Mouse (Mus musculus): ENCODE results near the gene Slc22a23. TPM values are rescaled to one million over a fixed set of nuclear protein-coding genes. Genes with fewer than 3 reads are reported as not detected.
A peak's percentile ranks its signal among the peaks of the same experiment; 100 is the strongest.

Gene Slc22a23
- polyA plus RNA-seq, 1 experiment from 2014 or later = 9.6 TPM

- no peak overlapping the region for H3K27ac ChIP-seq (ENCODE audit: low read depth, low read length)
- no peak overlapping the region for H3K4me3 ChIP-seq (ENCODE audit: low read depth, low read length)
- H3K4me1 ChIP-seq (replicated peaks; ENCODE audit: control insufficient read depth, insufficient read depth, low read length) = peaks cover 19% of the 10 kb centered on the region
- ATAC-seq (ENCODE audit: low FRiP score) = no peak
- WGBS = 65% methylated on average over 3 of the region's 3 CpGs
- DNase-seq (ENCODE audit: low spot score) = no peak
- H3K27me3 ChIP-seq (ENCODE audit: control insufficient read depth, insufficient read depth, low read length) = no peaks in the 10 kb centered on the region
- no peak overlapping the region for H3K9ac ChIP-seq (ENCODE audit: low read depth, low read length)
- H3K4me2 ChIP-seq (replicated peaks; ENCODE audit: low read depth, low read length) = no peak overlapping the region
- no peaks in the 10 kb centered on the region for H3K36me3 ChIP-seq (ENCODE audit: control insufficient read depth, insufficient read depth, low read length)
- H3K9me3 ChIP-seq (ENCODE audit: control insufficient read depth, low read length) = no peaks in the 10 kb centered on the region
Measured at GRCm38 (mm10) chr13:34146916-34147315, 198.1 kb downstream of the Slc22a23 start.

GRCm38 (mm10) chr13:34143389-34143788, 201.6 kb downstream of the Slc22a23 start:
- no peaks in the 10 kb centered on the region for H3K9me3 ChIP-seq (ENCODE audit: control insufficient read depth, low read length)
- ATAC-seq (ENCODE audit: low FRiP score) (peak; percentile 50; the same call in 1 of the 2 replicates), DNase-seq (ENCODE audit: low spot score) (no peak)
- no peak overlapping the region for H3K4me2 ChIP-seq (replicated peaks; ENCODE audit: low read depth, low read length)
- H3K4me3 ChIP-seq (ENCODE audit: low read depth, low read length) = no peak overlapping the region
- H3K9ac ChIP-seq (ENCODE audit: low read depth, low read length) = no peak overlapping the region
- H3K4me1 ChIP-seq (replicated peaks; ENCODE audit: control insufficient read depth, insufficient read depth, low read length) = peaks cover 7% of the 10 kb centered on the region; the same call in 1 of the 2 replicates
- WGBS = 34% methylated on average over 5 of the region's 5 CpGs
- H3K36me3 ChIP-seq (ENCODE audit: control insufficient read depth, insufficient read depth, low read length) = no peaks in the 10 kb centered on the region
- H3K27me3 ChIP-seq (ENCODE audit: control insufficient read depth, insufficient read depth, low read length) = no peaks in the 10 kb centered on the region
- H3K27ac ChIP-seq (ENCODE audit: low read depth, low read length) = no peak overlapping the region

- H3K4me1 ChIP-seq (replicated peaks; ENCODE audit: control insufficient read depth, insufficient read depth, low read length) = peaks cover 9% of the 10 kb centered on the region
- no peak overlapping the region for H3K9ac ChIP-seq (ENCODE audit: low read depth, low read length)
- no peak overlapping the region for H3K4me3 ChIP-seq (ENCODE audit: low read depth, low read length)
- H3K36me3 ChIP-seq (ENCODE audit: control insufficient read depth, insufficient read depth, low read length) = no peaks in the 10 kb centered on the region
- no peak for ATAC-seq (ENCODE audit: low FRiP score)
- H3K27me3 ChIP-seq (ENCODE audit: control insufficient read depth, insufficient read depth, low read length) = no peaks in the 10 kb centered on the region
- H3K27ac ChIP-seq (ENCODE audit: low read depth, low read length) = peak overlapping the region; percentile 25; the same call in 1 of the 2 replicates
- no peak overlapping the region for H3K4me2 ChIP-seq (replicated peaks; ENCODE audit: low read depth, low read length)
- 66% methylated on average over 7 of the region's 7 CpGs for WGBS
- no peaks in the 10 kb centered on the region for H3K9me3 ChIP-seq (ENCODE audit: control insufficient read depth, low read length)
- DNase-seq (ENCODE audit: low spot score) = no peak
Measured at GRCm38 (mm10) chr13:34136605-34137004, 208.4 kb downstream of the Slc22a23 start.

GRCm38 (mm10) chr13:34134276-34134675, 210.7 kb downstream of the Slc22a23 start:
- Histone ChIP-seq H3K9ac (ENCODE audit: low read depth, low read length) (peak overlapping the region; percentile 69), H3K4me2 (replicated peaks; ENCODE audit: low read depth, low read length) (peak overlapping the region; percentile 60), H3K27me3 (ENCODE audit: control insufficient read depth, insufficient read depth, low read length) (no peaks in the 10 kb centered on the region), H3K4me3 (ENCODE audit: low read depth, low read length) (0 out of 2 replicates have a peak overlapping the region, but pooled peaks have one; percentile 13), H3K27ac (ENCODE audit: low read depth, low read length) (peak overlapping the region; percentile 100), H3K9me3 (ENCODE audit: control insufficient read depth, low read length) (no peaks in the 10 kb centered on the region), H3K4me1 (replicated peaks; ENCODE audit: control insufficient read depth, insufficient read depth, low read length) (peaks cover 12% of the 10 kb centered on the region), H3K36me3 (ENCODE audit: control insufficient read depth, insufficient read depth, low read length) (no peaks in the 10 kb centered on the region)
- WGBS = 27% methylated on average over 7 of the region's 7 CpGs
- ATAC-seq (ENCODE audit: low FRiP score) = no peak
- DNase-seq (ENCODE audit: low spot score) = peak; percentile 40

- DNase-seq (ENCODE audit: low spot score) (peak; percentile 79), ATAC-seq (ENCODE audit: low FRiP score) (peak; percentile 9)
- Histone ChIP-seq H3K4me3 (ENCODE audit: low read depth, low read length) (peak overlapping the region; percentile 63), H3K27me3 (ENCODE audit: control insufficient read depth, insufficient read depth, low read length) (no peaks in the 10 kb centered on the region), H3K9ac (ENCODE audit: low read depth, low read length) (peak overlapping the region; percentile 81), H3K9me3 (ENCODE audit: control insufficient read depth, low read length) (no peaks in the 10 kb centered on the region), H3K4me2 (replicated peaks; ENCODE audit: low read depth, low read length) (peak overlapping the region; percentile 60), H3K27ac (ENCODE audit: low read depth, low read length) (peak overlapping the region; percentile 100), H3K36me3 (ENCODE audit: control insufficient read depth, insufficient read depth, low read length) (no peaks in the 10 kb centered on the region), H3K4me1 (replicated peaks; ENCODE audit: control insufficient read depth, insufficient read depth, low read length) (peaks cover 12% of the 10 kb centered on the region)
- WGBS = 6% methylated on average over 15 of the region's 15 CpGs
Measured at GRCm38 (mm10) chr13:34133326-34134071, 211.5 kb downstream of the Slc22a23 start.

GRCm38 (mm10) chr13:34132875-34133274, 212.1 kb downstream of the Slc22a23 start:
- peak; percentile 46 for DNase-seq (ENCODE audit: low spot score)
- Histone ChIP-seq H3K4me2 (replicated peaks; ENCODE audit: low read depth, low read length) (peak overlapping the region; percentile 60), H3K9me3 (ENCODE audit: control insufficient read depth, low read length) (no peaks in the 10 kb centered on the region), H3K27me3 (ENCODE audit: control insufficient read depth, insufficient read depth, low read length) (no peaks in the 10 kb centered on the region), H3K36me3 (ENCODE audit: control insufficient read depth, insufficient read depth, low read length) (no peaks in the 10 kb centered on the region), H3K4me1 (replicated peaks; ENCODE audit: control insufficient read depth, insufficient read depth, low read length) (peaks cover 12% of the 10 kb centered on the region), H3K27ac (ENCODE audit: low read depth, low read length) (peak overlapping the region; percentile 100), H3K4me3 (ENCODE audit: low read depth, low read length) (peak overlapping the region; percentile 63), H3K9ac (ENCODE audit: low read depth, low read length) (peak overlapping the region; percentile 81)
- ATAC-seq (ENCODE audit: low FRiP score) = no peak
- WGBS = 11% methylated on average over 6 of the region's 6 CpGs

- WGBS = 0% methylated on average over 15 of the region's 15 CpGs
- Histone ChIP-seq H3K27ac (ENCODE audit: low read depth, low read length) (peak overlapping the region; percentile 100), H3K4me3 (ENCODE audit: low read depth, low read length) (peak overlapping the region; percentile 63)
Measured at GRCm38 (mm10) chr13:34132299-34132698, 212.7 kb downstream of the Slc22a23 start.

GRCm38 (mm10) chr13:34131708-34132060, 213.3 kb downstream of the Slc22a23 start:
- Histone ChIP-seq H3K4me2 (replicated peaks; ENCODE audit: low read depth, low read length) (peak overlapping the region; percentile 60), H3K4me3 (ENCODE audit: low read depth, low read length) (peak overlapping the region; percentile 63), H3K9ac (ENCODE audit: low read depth, low read length) (peak overlapping the region; percentile 81), H3K27ac (ENCODE audit: low read depth, low read length) (peak overlapping the region; percentile 100), H3K4me1 (replicated peaks; ENCODE audit: control insufficient read depth, insufficient read depth, low read length) (peaks cover 12% of the 10 kb centered on the region), H3K27me3 (ENCODE audit: control insufficient read depth, insufficient read depth, low read length) (no peaks in the 10 kb centered on the region), H3K9me3 (ENCODE audit: control insufficient read depth, low read length) (no peaks in the 10 kb centered on the region), H3K36me3 (ENCODE audit: control insufficient read depth, insufficient read depth, low read length) (no peaks in the 10 kb centered on the region)
- DNase-seq (ENCODE audit: low spot score) (peak; percentile 91), ATAC-seq (ENCODE audit: low FRiP score) (peak; percentile 65)
- WGBS = under 1% methylated on average over 10 of the region's 10 CpGs

More at GRCm38 (mm10) chr13:34132299-34132698, 212.7 kb downstream of the Slc22a23 start:
- Histone ChIP-seq H3K27me3 (ENCODE audit: control insufficient read depth, insufficient read depth, low read length) (no peaks in the 10 kb centered on the region), H3K4me1 (replicated peaks; ENCODE audit: control insufficient read depth, insufficient read depth, low read length) (peaks cover 12% of the 10 kb centered on the region), H3K4me2 (replicated peaks; ENCODE audit: low read depth, low read length) (peak overlapping the region; percentile 60), H3K36me3 (ENCODE audit: control insufficient read depth, insufficient read depth, low read length) (no peaks in the 10 kb centered on the region), H3K9me3 (ENCODE audit: control insufficient read depth, low read length) (no peaks in the 10 kb centered on the region), H3K9ac (ENCODE audit: low read depth, low read length) (peak overlapping the region; percentile 81)
- ATAC-seq (ENCODE audit: low FRiP score) = no peak
- DNase-seq (ENCODE audit: low spot score) = peak; percentile 71
